Mouse (Mus musculus): ENCODE data around the gene AC170998.1.

- TF ChIP-seq CTCF (IDR thresholded peaks at IDR 0.05; ENCODE audit: control insufficient read depth, insufficient read depth, low read length) (no peak), POLR2A (IDR thresholded peaks at IDR 0.05; ENCODE audit: borderline replicate concordance, control insufficient read depth, low read depth, low read length) (no peak)
These were observed 23.2 kb upstream of the AC170998.1 start for GRCm38 (mm10) chr17:28702646-28703045.

Measured in bone marrow, adult 2 months (tissue).